Mouse (Mus musculus) liver, embryonic 12.5 days (tissue): ENCODE measurements at regions not wholly inside any gene's neighbourhood (a gene's known extent, or its start where the extent isn't known, plus 50 kb on each side); places are given as distances from the start of the nearest gene placed in this dataset.
"Not testable (repeated sequence)": the region's sequence is repeated elsewhere in the genome, so short reads cannot be mapped to it uniquely, and the experiment has no call there.

Experiments
- ATAC-seq: fragments of 200-750 bp; cut with Nextera tagmentation; 2 replicates; pipeline ENCODE4 v1.8.0; 2017; ENCODE audit warnings: moderate number of reproducible peaks, mild to moderate bottlenecking, moderate library complexity
- H3K27ac ChIP-seq: fragments of 300-500 bp; sonication (generic); 2 replicates; pipeline ENCODE4 v1.5.1; 2016; ENCODE audit warnings: mild to moderate bottlenecking
- H3K27me3 ChIP-seq: fragments of 300-500 bp; sonication (generic); replicated peaks from 2 replicates; pipeline ENCODE4 v1.6.1; 2016; ENCODE audit warnings: mild to moderate bottlenecking, moderate library complexity
- H3K36me3 ChIP-seq: fragments of 300-500 bp; sonication (generic); 2 replicates; pipeline ENCODE4 v1.6.1; 2016; ENCODE audit warnings: mild to moderate bottlenecking, moderate library complexity
- H3K4me1 ChIP-seq: fragments of 300-500 bp; sonication (generic); 2 replicates; pipeline ENCODE4 v1.6.1; 2016
- H3K4me2 ChIP-seq: fragments of 300-500 bp; sonication (generic); 2 replicates; pipeline ENCODE4 v1.6.1; 2016; ENCODE audit warnings: mild to moderate bottlenecking, moderate library complexity
- H3K4me3 ChIP-seq: fragments of 300-500 bp; sonication (generic); 2 replicates; pipeline ENCODE4 v1.5.1; 2016; ENCODE audit warnings: mild to moderate bottlenecking, moderate library complexity
- H3K9ac ChIP-seq: fragments of 300-500 bp; sonication (generic); 2 replicates; pipeline ENCODE4 v1.6.1; 2016; ENCODE audit warnings: mild to moderate bottlenecking, moderate library complexity
- H3K9me3 ChIP-seq: fragments of 300-500 bp; sonication (generic); replicated peaks from 2 replicates; pipeline ENCODE4 v1.6.1; 2016; ENCODE audit warnings: mild to moderate bottlenecking, moderate library complexity
- WGBS: fragments of 180-500 bp; shearing (Covaris S2); methylation state at CpG from one replicate; pipeline ENCODE4 v1.1.7; 2016; ENCODE audit not compliant: insufficient replicate concordance; 5-methylcytosine and 5-hydroxymethylcytosine counted together

GRCm38 (mm10) chr2:168424277-168425099 is 143.0 kb upstream of the Kcng1 start:
- Histone ChIP-seq H3K27me3 (0 out of 2 replicates have a peak, but pooled peaks cover 6% of the 10 kb centered on the region), H3K36me3 (no peaks in the 10 kb centered on the region), H3K4me2 (no peak overlapping the region), H3K4me1 (no peaks in the 10 kb centered on the region), H3K27ac (no peak overlapping the region), H3K4me3 (no peak overlapping the region), H3K9me3 (peaks cover 15% of the 10 kb centered on the region; the same call in 1 of the 2 replicates), H3K9ac (no peak overlapping the region)
- ATAC-seq = no peak
- WGBS = 69% methylated on average over 20 of the region's 20 CpGs

DNA sequence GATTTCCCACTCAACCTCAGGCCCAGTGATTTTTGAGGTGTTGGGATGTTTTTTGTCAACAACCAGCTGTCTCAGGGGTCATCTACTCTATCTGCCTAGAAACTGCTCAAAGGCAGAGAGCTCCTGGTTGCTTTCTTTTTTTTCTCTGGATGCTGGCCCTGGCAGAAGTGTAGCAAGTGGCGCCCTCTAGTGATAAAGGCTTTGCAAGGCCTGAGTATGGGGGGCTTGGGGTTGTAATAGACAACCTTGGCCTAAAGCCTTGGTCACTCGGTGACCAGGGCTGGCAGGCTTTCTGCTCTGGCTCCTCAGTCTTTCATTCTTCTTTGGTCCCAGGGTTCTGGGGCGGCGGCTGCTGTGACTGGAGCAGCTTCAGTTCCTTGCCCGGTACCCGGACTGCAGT is 142.0 kb upstream of the Kcng1 start:
- H3K27ac ChIP-seq = no peak overlapping the region
- WGBS = 54% methylated on average over 6 of the region's 6 CpGs
- H3K4me2 ChIP-seq = no peak overlapping the region
- ATAC-seq = no peak
- no peaks in the 10 kb centered on the region for H3K4me1 ChIP-seq
- 0 out of 2 replicates have a peak, but pooled peaks cover 13% of the 10 kb centered on the region for H3K9me3 ChIP-seq
- no peak overlapping the region for H3K4me3 ChIP-seq
- H3K27me3 ChIP-seq = 0 out of 2 replicates have a peak, but pooled peaks cover 6% of the 10 kb centered on the region
- H3K36me3 ChIP-seq = no peaks in the 10 kb centered on the region
- no peak overlapping the region for H3K9ac ChIP-seq

- 0 out of 2 replicates have a peak, but pooled peaks cover 7% of the 10 kb centered on the region for H3K27me3 ChIP-seq
- H3K27ac ChIP-seq = no peak overlapping the region
- H3K4me1 ChIP-seq = no peaks in the 10 kb centered on the region
- H3K36me3 ChIP-seq = no peaks in the 10 kb centered on the region
- 19% methylated on average over 17 of the region's 17 CpGs for WGBS
- ATAC-seq = no peak
- no peaks in the 10 kb centered on the region for H3K9me3 ChIP-seq
- H3K4me2 ChIP-seq = no peak overlapping the region
- H3K9ac ChIP-seq = no peak overlapping the region
- H3K4me3 ChIP-seq = no peak overlapping the region
Measured at GRCm38 (mm10) chr2:168415140-168415539, 133.6 kb upstream of the Kcng1 start.

GRCm38 (mm10) chr2:168414110-168414872 is 132.8 kb upstream of the Kcng1 start:
- H3K36me3 ChIP-seq = no peaks in the 10 kb centered on the region
- no peak overlapping the region for H3K27ac ChIP-seq
- 0 out of 2 replicates have a peak, but pooled peaks cover 7% of the 10 kb centered on the region for H3K27me3 ChIP-seq
- no peaks in the 10 kb centered on the region for H3K4me1 ChIP-seq
- ATAC-seq = no peak
- H3K4me3 ChIP-seq = no peak overlapping the region
- WGBS = 67% methylated on average over 18 of the region's 18 CpGs
- no peak overlapping the region for H3K4me2 ChIP-seq
- H3K9me3 ChIP-seq = no peaks in the 10 kb centered on the region
- no peak overlapping the region for H3K9ac ChIP-seq

DNA sequence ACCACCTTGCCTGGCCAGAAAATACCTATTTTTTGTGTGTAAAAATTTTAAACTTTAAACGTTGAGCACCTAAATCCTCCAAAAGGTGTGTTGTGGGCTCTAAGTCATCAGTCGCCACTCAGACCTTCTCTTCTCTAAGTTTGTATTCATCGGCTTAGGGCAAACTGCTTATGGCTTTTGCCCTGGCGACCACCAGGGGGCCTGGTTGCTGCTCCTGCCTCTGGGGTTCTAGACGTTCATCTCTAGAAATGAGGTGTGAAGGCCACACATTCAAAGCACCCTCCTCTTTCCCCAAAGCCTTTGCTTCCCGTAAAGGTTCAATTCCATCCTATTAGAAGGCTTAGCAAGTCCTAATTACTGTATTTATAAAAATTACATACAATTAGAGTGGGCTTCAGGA is 131.3 kb upstream of the Kcng1 start:
- H3K27ac ChIP-seq = no peak overlapping the region
- ATAC-seq = no peak
- H3K36me3 ChIP-seq = no peaks in the 10 kb centered on the region
- 30% methylated on average over 6 of the region's 6 CpGs for WGBS
- no peak overlapping the region for H3K9ac ChIP-seq
- 0 out of 2 replicates have a peak, but pooled peaks cover 7% of the 10 kb centered on the region for H3K27me3 ChIP-seq
- H3K9me3 ChIP-seq = no peaks in the 10 kb centered on the region
- no peak overlapping the region for H3K4me3 ChIP-seq
- H3K4me1 ChIP-seq = no peaks in the 10 kb centered on the region
- no peak overlapping the region for H3K4me2 ChIP-seq

DNA sequence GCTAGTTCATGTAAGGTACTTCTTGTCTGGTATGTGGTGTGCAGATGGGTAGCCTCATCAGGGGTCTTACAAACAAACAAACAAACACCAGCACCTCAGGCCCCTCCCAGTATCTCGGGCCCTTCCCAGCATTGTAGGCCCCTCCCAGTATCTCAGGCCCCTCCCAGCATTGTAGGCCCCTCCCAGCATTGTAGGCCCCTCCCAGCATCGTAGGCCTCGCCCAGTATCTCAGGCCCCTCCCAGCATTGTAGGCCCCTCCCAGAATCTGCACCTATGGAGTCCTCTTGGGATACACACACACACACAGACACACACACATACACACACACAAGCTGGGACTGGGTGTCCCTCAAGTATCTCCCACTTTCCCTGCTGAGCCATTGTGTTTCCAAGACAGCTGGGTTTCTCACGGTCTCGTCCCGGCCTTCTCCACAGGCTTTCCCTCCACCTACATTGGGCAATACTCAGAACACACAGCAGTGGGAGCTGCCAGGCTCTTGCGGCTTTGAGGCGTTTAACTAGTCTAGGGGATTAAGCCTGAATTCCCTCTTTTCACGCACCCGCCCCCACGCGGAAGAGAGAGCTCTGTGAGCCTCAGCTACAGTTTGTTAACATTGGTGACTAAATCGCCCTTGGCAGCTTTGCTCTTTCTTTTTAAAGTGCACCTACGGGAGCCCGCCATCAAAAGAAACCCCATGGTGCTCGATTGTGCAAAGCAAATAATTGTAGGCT is 121.4 kb upstream of the Kcng1 start:
- Histone ChIP-seq H3K36me3 (no peaks in the 10 kb centered on the region), H3K4me3 (no peak overlapping the region), H3K4me1 (no peaks in the 10 kb centered on the region), H3K9me3 (no peaks in the 10 kb centered on the region), H3K27me3 (no peaks in the 10 kb centered on the region), H3K4me2 (no peak overlapping the region), H3K9ac (no peak overlapping the region), H3K27ac (no peak overlapping the region)
- 60% methylated on average over 16 of the region's 16 CpGs for WGBS
- no peak for ATAC-seq

DNA sequence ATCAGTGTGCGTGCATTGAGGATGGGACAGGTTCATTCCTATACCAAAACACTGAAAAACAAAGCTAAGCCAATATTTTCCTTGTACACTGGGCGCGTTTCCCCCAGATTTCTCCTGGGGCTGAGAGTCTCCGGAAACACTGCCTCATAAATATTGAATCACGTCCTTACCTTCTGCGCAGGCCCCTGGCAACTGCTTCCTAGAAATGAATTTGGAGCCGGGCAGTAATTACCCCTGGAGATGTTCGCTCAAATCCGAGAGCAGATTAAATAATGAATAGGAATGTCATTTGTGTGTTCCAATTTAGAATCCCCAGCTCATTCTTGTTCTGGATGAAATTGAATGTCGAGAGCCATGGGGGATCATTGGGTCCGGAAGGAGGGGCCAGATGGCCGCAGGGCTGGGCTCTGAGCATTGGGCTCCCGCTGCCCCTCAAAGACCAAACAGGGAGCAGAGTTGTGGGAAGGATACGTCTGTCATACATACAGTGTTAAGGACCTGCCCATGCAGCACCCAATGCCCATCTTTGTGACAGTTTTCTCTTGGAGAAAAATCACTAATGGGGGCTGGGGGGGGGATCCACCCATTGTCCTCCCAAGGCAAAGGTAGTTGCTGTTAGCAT is 117.7 kb upstream of the Kcng1 start:
- Histone ChIP-seq H3K27ac (no peak overlapping the region), H3K27me3 (no peaks in the 10 kb centered on the region), H3K4me2 (no peak overlapping the region), H3K9ac (no peak overlapping the region), H3K36me3 (no peaks in the 10 kb centered on the region), H3K4me1 (no peaks in the 10 kb centered on the region), H3K9me3 (no peaks in the 10 kb centered on the region), H3K4me3 (no peak overlapping the region)
- 72% methylated on average over 14 of the region's 14 CpGs for WGBS
- no peak for ATAC-seq

GRCm38 (mm10) chr2:168396316-168396715 is 114.8 kb upstream of the Kcng1 start:
- no peak overlapping the region for H3K4me2 ChIP-seq
- no peak for ATAC-seq
- H3K9ac ChIP-seq = no peak overlapping the region
- H3K9me3 ChIP-seq = no peaks in the 10 kb centered on the region
- H3K4me3 ChIP-seq = no peak overlapping the region
- no peaks in the 10 kb centered on the region for H3K36me3 ChIP-seq
- WGBS = 35% methylated on average over 3 of the region's 3 CpGs
- no peak overlapping the region for H3K27ac ChIP-seq
- no peaks in the 10 kb centered on the region for H3K4me1 ChIP-seq
- H3K27me3 ChIP-seq = no peaks in the 10 kb centered on the region

DNA sequence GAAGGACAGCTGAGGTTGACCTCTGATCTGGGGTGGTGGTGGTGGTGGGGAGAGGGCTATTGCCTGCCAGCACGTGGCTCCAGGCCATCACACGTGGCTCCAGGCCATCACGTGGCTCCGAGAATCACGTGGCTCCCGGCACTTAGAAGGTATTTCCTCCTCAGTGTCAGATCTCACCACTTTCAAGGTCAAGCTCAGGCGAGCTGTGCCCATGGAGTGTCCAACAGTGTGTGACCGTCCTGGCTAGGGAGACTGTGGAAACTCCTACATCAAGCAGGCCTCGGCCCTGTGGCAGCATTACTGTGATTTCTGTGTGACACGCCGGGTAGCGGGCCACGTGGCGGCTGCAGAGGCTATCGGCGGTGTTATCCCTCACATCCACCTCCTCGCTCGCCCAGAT is 111.8 kb upstream of the Kcng1 start:
- Histone ChIP-seq H3K4me2 (no peak overlapping the region), H3K4me3 (no peak overlapping the region), H3K36me3 (no peaks in the 10 kb centered on the region), H3K27ac (no peak overlapping the region), H3K9ac (no peak overlapping the region), H3K4me1 (no peaks in the 10 kb centered on the region), H3K9me3 (no peaks in the 10 kb centered on the region), H3K27me3 (no peaks in the 10 kb centered on the region)
- no peak for ATAC-seq
- 81% methylated on average over 18 of the region's 18 CpGs for WGBS

DNA sequence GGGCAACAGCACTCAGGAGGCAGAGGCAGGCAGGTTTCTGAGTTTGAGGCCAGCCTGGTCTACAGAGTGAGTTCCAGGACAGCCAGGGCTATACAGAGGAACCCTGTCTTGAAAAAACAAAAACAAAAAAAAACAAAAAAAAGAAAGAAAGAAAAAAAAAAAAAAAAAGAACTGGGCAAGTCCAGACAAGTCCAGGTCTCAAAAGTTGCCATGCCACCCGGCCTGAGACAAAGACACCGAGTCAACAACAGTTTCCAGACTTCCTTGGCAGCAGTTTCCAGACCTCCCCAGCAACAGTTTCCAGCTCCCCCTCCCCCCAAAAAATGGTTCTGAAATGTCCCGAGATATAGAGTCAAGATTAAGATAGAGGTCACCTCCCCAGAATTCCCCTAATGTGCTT is 110.6 kb upstream of the Kcng1 start:
- not testable (repeated sequence) for H3K4me3 ChIP-seq, H3K36me3 ChIP-seq, H3K4me2 ChIP-seq, H3K4me1 ChIP-seq, H3K27me3 ChIP-seq, H3K9ac ChIP-seq, H3K27ac ChIP-seq, H3K9me3 ChIP-seq, ATAC-seq
- 62% methylated on average over 3 of the region's 3 CpGs for WGBS

DNA sequence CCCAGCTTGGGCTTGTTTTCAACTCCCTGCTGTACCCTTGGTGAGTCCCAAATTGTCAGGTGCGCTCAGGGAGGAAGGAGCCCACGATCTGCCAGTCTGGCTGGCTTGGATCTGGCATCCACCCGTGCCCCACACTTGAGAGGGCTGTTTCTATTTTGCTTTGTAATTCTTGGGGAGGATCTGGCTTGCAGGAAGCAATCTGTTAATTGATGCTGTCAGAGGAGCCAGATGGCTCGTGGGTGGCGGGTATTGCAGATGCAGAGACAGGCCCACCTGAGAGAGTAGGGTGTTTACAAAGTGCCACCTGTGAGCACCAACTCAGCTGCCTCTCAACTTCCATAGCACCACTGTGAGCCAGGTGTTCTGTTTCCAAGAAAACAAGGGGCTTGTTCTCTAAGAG is 99.1 kb upstream of the Kcng1 start:
- 66% methylated on average over 5 of the region's 5 CpGs for WGBS
- Histone ChIP-seq H3K36me3 (no peaks in the 10 kb centered on the region), H3K27me3 (no peaks in the 10 kb centered on the region; the same call in 1 of the 2 replicates), H3K4me1 (no peaks in the 10 kb centered on the region), H3K4me2 (no peak overlapping the region), H3K4me3 (no peak overlapping the region), H3K9me3 (0 out of 2 replicates have a peak, but pooled peaks cover 3% of the 10 kb centered on the region), H3K27ac (no peak overlapping the region), H3K9ac (no peak overlapping the region)
- no peak for ATAC-seq
